Mouse (Mus musculus) lung, postnatal 10 days (tissue): ENCODE data around the gene Gucy1b1.
A peak's percentile ranks its signal among the peaks of the same experiment; 100 is the strongest.

Source experiments
- DNase-seq: peaks from one replicate; pipeline ENCODE4 v3.0.0; 2021

Gene Gucy1b1

DNA sequence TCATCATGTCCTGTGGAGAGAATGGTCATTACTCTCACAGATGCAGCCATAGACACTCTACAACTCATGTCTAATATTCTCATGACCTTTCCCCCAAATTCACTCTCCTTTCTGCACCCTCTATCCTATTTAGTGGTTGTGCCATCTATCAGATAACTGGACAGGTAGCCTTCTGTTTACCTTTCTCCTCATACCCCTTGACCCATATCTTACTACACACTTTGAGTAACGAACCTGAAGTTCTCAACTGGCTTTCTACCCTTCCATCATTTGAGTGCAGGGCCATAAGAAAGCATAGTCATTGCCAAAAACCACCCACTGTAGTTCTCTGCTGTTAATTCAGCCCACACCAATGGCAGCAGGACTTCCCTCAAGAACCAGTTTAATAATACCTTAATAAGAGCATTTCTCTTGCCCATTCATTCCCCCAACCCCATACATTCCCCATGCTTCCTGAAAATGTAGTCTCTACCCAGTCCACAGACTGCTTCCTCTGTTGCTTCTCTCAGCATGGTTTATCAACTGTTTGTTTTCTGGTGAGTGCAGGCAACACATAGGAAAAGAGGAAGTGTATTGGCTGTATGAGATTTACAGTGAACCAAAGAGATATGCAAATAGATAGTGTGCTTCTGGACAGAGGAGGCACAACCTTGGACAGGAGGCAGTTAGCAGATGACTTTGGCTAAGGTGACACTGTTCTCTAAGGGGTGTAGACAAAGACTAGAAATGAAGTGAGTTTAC is 44.3 kb downstream of the Gucy1b1 start:
- DNase-seq = no peak

- DNase-seq = peak; percentile 51
These were observed 45.3 kb downstream of the Gucy1b1 start for GRCm38 (mm10) chr3:82029229-82029628.

DNA sequence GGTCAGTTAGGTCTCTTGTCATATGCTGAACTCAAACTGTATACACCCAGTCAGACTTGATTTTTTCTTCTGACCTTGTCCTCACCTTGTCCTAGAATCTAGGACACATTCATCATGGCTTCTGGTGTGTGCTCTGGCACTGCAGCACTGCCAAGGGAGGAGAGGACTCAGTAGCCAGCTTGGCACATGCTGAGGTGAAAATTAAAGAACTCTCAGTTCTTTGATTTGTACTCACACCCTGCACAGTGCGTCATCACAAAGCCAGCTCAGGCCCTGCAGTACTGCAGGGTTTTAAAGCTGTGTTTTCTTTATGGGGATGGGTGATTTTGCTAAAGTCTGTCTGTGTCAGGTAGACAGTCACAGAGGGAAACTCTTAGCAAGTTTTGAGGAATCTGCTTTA is 47.2 kb downstream of the Gucy1b1 start:
- no peak for DNase-seq

- no peak for DNase-seq
These were observed 51.4 kb downstream of the Gucy1b1 start for GRCm38 (mm10) chr3:82023065-82023464.

DNA sequence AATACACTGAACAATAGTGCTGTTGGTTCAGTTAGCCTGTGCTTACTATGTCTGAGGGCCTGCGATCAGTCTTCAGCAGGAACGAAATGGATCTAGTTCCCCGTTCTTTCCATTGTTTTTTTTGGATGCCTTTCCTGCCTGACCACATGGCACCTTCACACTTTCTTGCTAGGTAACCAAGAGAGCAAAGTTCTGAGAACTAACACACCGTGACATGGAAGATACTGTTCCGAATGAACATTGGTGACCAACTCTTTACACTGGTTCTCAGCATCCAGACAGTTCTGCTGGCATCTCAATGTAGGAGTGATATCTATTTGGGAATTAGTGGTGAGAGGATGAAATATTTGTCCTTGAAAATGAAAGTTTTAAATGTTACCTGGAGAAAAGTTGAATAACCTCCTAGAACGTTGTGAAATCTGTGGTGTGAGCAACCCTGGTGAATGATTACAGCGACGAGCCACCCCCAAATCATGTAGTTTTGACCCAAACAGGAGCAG is 52.0 kb downstream of the Gucy1b1 start:
- DNase-seq = no peak

- DNase-seq = no peak
These were observed 60.3 kb downstream of the Gucy1b1 start for GRCm38 (mm10) chr3:82014148-82014703.

GRCm38 (mm10) chr3:82007002-82007401 is 67.5 kb downstream of the Gucy1b1 start:
- no peak for DNase-seq

- DNase-seq = peak; percentile 57
These were observed 78.5 kb downstream of the Gucy1b1 start for GRCm38 (mm10) chr3:81995988-81996387.

DNA sequence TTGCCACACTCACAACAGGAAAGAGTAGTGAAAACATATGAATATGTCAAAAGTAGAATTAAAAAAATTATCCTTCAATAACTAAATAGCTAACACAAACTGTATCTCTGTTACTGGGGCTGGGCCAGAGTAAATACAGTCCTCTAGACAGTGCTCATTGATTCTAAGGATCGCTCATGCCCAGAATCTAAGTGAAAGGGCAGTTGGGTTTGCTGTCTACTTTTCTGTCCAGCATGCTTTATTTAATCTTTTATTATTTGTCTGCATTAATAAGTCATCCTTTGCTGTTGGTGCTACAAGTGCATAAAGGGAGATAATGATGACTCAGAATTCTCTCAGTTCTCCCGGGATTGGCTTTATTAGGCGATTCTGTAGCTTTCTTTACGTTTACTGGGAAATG is 79.1 kb downstream of the Gucy1b1 start:
- no peak for DNase-seq

GRCm38 (mm10) chr3:81990531-81990930 is 84.0 kb downstream of the Gucy1b1 start:
- no peak for DNase-seq

GRCm38 (mm10) chr3:81989692-81990141 is 84.8 kb downstream of the Gucy1b1 start:
- no peak for DNase-seq

DNA sequence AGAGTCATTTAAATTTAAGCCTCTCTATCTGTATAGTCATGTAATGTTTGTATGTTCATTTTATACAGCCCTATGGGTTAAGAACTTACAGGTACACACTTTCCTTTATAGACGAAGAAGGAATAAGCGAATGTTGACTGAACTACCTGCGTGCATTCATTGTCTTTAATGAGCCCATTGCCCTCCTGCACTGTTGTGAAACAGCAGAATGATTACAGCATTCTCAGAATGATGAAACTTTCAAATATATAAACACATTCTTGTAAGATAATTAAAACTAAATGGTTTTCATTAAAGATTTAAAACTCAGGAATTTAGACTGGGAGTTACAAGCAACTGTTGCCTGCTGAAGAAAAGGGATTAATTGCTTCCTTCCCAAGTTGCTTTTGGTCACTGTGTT is 86.9 kb downstream of the Gucy1b1 start:
- no peak for DNase-seq

DNA sequence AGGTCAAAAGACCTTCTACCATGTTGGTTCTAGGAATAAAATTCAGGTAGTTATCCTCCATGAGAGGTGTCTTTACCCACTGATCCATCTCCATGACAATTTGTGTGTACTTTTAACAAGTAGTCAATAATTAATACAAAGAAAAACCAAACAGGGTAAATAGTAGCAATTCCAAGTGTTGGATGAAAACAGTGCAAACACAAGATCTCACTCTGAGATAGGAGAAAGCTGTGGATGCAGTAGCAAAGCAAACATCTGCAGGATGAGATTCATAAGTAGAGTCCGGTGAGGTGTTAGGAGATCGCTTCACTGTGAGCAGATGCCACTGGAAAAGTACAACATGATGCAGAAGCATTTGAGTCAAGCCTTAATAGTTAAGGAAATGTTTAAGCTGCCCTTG is 88.4 kb downstream of the Gucy1b1 start:
- no peak for DNase-seq

DNA sequence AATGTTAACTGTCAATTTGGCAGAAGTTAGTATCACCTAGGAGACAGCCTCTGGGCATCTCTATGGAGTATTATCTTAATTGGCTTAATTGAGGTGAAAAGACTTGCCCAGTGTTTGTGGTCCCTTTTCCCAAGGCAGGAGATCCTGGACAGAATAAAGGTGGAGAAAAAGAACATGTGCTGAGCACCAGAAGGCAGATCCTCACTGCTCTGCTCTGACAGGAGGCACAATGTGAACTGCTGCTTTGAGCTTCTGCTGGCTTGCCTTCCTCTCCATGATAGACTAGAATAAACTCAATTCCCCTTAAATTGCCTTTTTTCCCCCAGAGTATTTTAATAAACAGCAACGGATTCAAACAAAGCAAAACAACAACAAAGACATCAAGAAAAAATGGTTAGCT is 89.4 kb downstream of the Gucy1b1 start:
- DNase-seq = no peak

- no peak for DNase-seq
These were observed 91.2 kb downstream of the Gucy1b1 start for GRCm38 (mm10) chr3:81983120-81983895.
